Mouse (Mus musculus): ENCODE measurements at regions not wholly inside any gene's neighbourhood (a gene's known extent, or its start where the extent isn't known, plus 50 kb on each side); places are given as distances from the start of the nearest gene placed in this dataset.

DNA sequence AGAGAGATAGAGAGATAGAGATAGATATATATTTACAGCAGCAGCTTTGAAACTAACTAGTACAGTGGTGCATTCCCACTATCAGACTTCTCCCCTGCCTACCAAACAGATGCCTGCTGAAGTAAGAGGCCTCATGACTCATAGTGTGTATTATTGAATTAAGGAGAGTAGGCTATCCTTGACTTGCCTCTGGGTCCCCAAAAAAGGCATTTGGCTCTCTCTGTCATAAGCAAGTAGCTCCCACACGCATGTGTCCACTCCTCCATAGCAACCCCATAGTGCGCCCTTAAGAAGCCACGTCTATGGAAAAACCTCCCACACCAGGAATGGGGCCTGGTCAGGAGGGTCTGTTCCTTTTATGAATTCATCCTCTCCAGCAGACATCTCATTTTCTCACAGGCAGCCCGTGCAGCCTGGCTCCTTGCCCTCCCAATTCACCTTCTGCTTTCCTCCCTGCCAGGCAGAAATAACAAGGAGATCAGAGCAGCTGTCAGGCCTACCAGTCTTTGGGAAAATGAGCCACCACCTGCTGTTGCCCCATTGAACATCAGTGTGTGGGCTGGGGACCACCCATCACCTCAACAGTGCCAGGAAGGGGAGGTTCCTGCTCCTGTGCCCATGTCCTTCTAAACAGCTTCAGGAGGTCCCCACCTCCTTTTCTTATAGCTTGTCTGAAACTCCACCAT, 208.5 kb upstream of the Mocs1 start:
- 0 out of 2 replicates have a peak, but pooled peaks cover 2% of the 10 kb centered on the region for H3K4me1 ChIP-seq (replicated peaks)
- no peak overlapping the region for H3K9ac ChIP-seq
- H3K27ac ChIP-seq = no peak overlapping the region
- H3K4me2 ChIP-seq = no peak overlapping the region
- 71% methylated on average over 4 of the region's 4 CpGs for WGBS
- H3K9me3 ChIP-seq (replicated peaks) = no peaks in the 10 kb centered on the region
- H3K4me3 ChIP-seq = no peak overlapping the region
- H3K27me3 ChIP-seq = no peaks in the 10 kb centered on the region
- ATAC-seq (replicated peaks; ENCODE audit: insufficient number of reproducible peaks, insufficient read depth, low FRiP score, low read depth) = no peak
- H3K36me3 ChIP-seq = no peaks in the 10 kb centered on the region

GRCm38 (mm10) chr17:49223212-49223611, 204.9 kb upstream of the Mocs1 start:
- Histone ChIP-seq H3K4me1 (replicated peaks) (peaks cover 14% of the 10 kb centered on the region), H3K4me2 (no peak overlapping the region), H3K27ac (no peak overlapping the region), H3K9ac (no peak overlapping the region), H3K36me3 (no peaks in the 10 kb centered on the region), H3K27me3 (no peaks in the 10 kb centered on the region), H3K4me3 (no peak overlapping the region), H3K9me3 (replicated peaks) (no peaks in the 10 kb centered on the region)
- ATAC-seq (replicated peaks; ENCODE audit: insufficient number of reproducible peaks, insufficient read depth, low FRiP score, low read depth) = no peak
- WGBS = 73% methylated on average over 7 of the region's 7 CpGs

GRCm38 (mm10) chr17:49223651-49224050, 204.5 kb upstream of the Mocs1 start:
- no peaks in the 10 kb centered on the region for H3K9me3 ChIP-seq (replicated peaks)
- H3K36me3 ChIP-seq = no peaks in the 10 kb centered on the region
- peaks cover 14% of the 10 kb centered on the region for H3K4me1 ChIP-seq (replicated peaks)
- no peak overlapping the region for H3K4me3 ChIP-seq
- 55% methylated on average over 2 of the region's 2 CpGs for WGBS
- ATAC-seq (replicated peaks; ENCODE audit: insufficient number of reproducible peaks, insufficient read depth, low FRiP score, low read depth) = no peak
- H3K27me3 ChIP-seq = no peaks in the 10 kb centered on the region
- no peak overlapping the region for H3K9ac ChIP-seq
- no peak overlapping the region for H3K27ac ChIP-seq
- H3K4me2 ChIP-seq = no peak overlapping the region

- Histone ChIP-seq H3K4me1 (replicated peaks) (peaks cover 17% of the 10 kb centered on the region), H3K9ac (no peak overlapping the region), H3K27me3 (no peaks in the 10 kb centered on the region), H3K4me2 (0 out of 2 replicates have a peak overlapping the region, but pooled peaks have one; percentile 8), H3K4me3 (no peak overlapping the region), H3K36me3 (no peaks in the 10 kb centered on the region), H3K9me3 (replicated peaks) (no peaks in the 10 kb centered on the region), H3K27ac (peak overlapping the region; percentile 73)
- ATAC-seq (replicated peaks; ENCODE audit: insufficient number of reproducible peaks, insufficient read depth, low FRiP score, low read depth) = peak; percentile 70
- WGBS = 44% methylated on average over 9 of the region's 9 CpGs
Observed at GRCm38 (mm10) chr17:49225255-49226015, 202.7 kb upstream of the Mocs1 start.

- 41% methylated on average over 6 of the region's 6 CpGs for WGBS
- Histone ChIP-seq H3K9me3 (replicated peaks) (no peaks in the 10 kb centered on the region), H3K4me3 (no peak overlapping the region), H3K36me3 (no peaks in the 10 kb centered on the region), H3K4me1 (replicated peaks) (peaks cover 23% of the 10 kb centered on the region), H3K27me3 (no peaks in the 10 kb centered on the region), H3K4me2 (0 out of 2 replicates have a peak overlapping the region, but pooled peaks have one; percentile 8), H3K9ac (no peak overlapping the region), H3K27ac (peak overlapping the region; percentile 73)
- no peak for ATAC-seq (replicated peaks; ENCODE audit: insufficient number of reproducible peaks, insufficient read depth, low FRiP score, low read depth)
Observed at GRCm38 (mm10) chr17:49226016-49226400, 202.2 kb upstream of the Mocs1 start.

- WGBS = 58% methylated on average over 3 of the region's 3 CpGs
- no peak for ATAC-seq (replicated peaks; ENCODE audit: insufficient number of reproducible peaks, insufficient read depth, low FRiP score, low read depth)
- H3K27ac ChIP-seq = no peak overlapping the region
Observed at GRCm38 (mm10) chr17:49231287-49231686, 196.9 kb upstream of the Mocs1 start.

DNA sequence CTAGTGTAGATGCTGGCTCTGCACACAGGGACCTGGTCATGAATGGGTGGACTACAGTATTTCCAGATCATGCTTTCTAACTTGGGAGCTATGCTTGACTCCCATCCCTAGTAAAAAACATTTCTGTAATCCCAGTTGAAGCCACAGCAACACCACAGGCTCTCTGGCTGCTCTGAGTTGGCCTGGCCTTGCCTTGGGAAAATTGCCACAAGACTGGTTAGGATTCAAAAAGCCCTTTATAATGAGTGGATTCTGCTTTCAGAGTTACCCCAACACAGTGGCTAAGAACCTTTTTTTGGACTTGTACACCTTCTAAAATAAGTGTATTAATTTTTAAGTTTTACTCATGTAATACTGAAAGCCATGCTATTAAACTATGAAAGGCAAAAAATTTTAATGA, 188.1 kb upstream of the Mocs1 start:
- H3K4me2 ChIP-seq = no peak overlapping the region
- H3K27me3 ChIP-seq = 0 out of 2 replicates have a peak, but pooled peaks cover 3% of the 10 kb centered on the region
- H3K36me3 ChIP-seq = no peaks in the 10 kb centered on the region
- no peak overlapping the region for H3K27ac ChIP-seq
- peaks cover 18% of the 10 kb centered on the region for H3K4me1 ChIP-seq (replicated peaks)
- H3K9me3 ChIP-seq (replicated peaks) = no peaks in the 10 kb centered on the region
- H3K9ac ChIP-seq = no peak overlapping the region
- no peak for ATAC-seq (replicated peaks; ENCODE audit: insufficient number of reproducible peaks, insufficient read depth, low FRiP score, low read depth)
- no peak overlapping the region for H3K4me3 ChIP-seq

More at GRCm38 (mm10) chr17:49231287-49231686, 196.9 kb upstream of the Mocs1 start:
- Histone ChIP-seq H3K4me1 (replicated peaks) (peaks cover 18% of the 10 kb centered on the region), H3K9me3 (replicated peaks) (no peaks in the 10 kb centered on the region), H3K9ac (no peak overlapping the region), H3K4me3 (no peak overlapping the region), H3K36me3 (no peaks in the 10 kb centered on the region), H3K27me3 (no peaks in the 10 kb centered on the region), H3K4me2 (no peak overlapping the region)

DNA sequence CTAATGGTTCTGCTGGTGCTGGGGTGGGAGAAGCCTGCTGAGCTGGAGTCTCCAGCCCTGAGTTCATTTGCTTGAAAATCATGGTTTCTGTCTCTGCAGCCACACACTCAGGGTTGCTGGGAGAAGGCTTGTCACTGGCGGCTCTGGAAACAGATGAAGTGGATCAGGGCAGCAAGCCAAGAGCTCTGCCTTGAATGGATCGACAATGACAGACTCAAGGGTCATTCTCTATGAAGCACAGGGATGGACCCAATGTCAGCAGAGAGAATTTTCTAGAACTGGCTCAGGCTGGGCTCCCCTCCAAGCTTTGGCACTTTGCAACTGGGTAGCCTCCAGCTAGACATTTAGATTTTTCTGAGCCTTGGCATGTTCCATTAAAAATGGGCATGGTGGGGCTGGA, 184.7 kb upstream of the Mocs1 start:
- Histone ChIP-seq H3K9me3 (replicated peaks) (no peaks in the 10 kb centered on the region), H3K27me3 (0 out of 2 replicates have a peak, but pooled peaks cover 3% of the 10 kb centered on the region), H3K36me3 (no peaks in the 10 kb centered on the region), H3K4me2 (no peak overlapping the region), H3K9ac (no peak overlapping the region), H3K4me1 (replicated peaks) (peaks cover 18% of the 10 kb centered on the region), H3K4me3 (no peak overlapping the region), H3K27ac (peak overlapping the region; percentile 64)
- WGBS = 11% methylated on average over 2 of the region's 2 CpGs
- peak; percentile 85 for ATAC-seq (replicated peaks; ENCODE audit: insufficient number of reproducible peaks, insufficient read depth, low FRiP score, low read depth)

DNA sequence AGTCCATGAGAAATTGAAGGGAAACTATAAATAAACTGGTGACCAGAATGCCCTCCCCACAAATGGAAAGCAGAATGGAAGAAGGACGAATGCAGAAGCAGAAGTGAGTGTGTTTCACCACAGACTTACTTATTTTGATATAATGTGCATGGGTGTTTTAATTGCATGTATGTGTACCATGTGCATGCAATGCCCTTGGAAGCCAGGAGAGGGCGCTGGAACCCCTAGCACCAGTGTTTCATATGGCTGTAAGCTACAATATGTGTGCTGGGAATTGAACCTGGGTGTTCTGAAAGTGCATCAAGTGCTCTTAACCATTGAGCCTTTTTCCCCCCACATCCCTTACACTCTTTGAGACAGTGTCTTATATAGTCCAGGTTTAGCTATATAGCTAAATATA, 183.1 kb upstream of the Mocs1 start:
- H3K27ac ChIP-seq = no peak overlapping the region
- 54% methylated on average over 2 of the region's 2 CpGs for WGBS
- H3K4me3 ChIP-seq = no peak overlapping the region
- H3K9me3 ChIP-seq (replicated peaks) = no peaks in the 10 kb centered on the region
- no peak overlapping the region for H3K4me2 ChIP-seq
- H3K27me3 ChIP-seq = 0 out of 2 replicates have a peak, but pooled peaks cover 3% of the 10 kb centered on the region
- no peak overlapping the region for H3K9ac ChIP-seq
- ATAC-seq (replicated peaks; ENCODE audit: insufficient number of reproducible peaks, insufficient read depth, low FRiP score, low read depth) = no peak
- no peaks in the 10 kb centered on the region for H3K36me3 ChIP-seq
- H3K4me1 ChIP-seq (replicated peaks) = peaks cover 18% of the 10 kb centered on the region

- peaks cover 18% of the 10 kb centered on the region for H3K4me1 ChIP-seq (replicated peaks)
- no peak overlapping the region for H3K9ac ChIP-seq
- H3K4me3 ChIP-seq = no peak overlapping the region
- H3K4me2 ChIP-seq = no peak overlapping the region
- H3K27ac ChIP-seq = no peak overlapping the region
- no peak for ATAC-seq (replicated peaks; ENCODE audit: insufficient number of reproducible peaks, insufficient read depth, low FRiP score, low read depth)
- no peaks in the 10 kb centered on the region for H3K9me3 ChIP-seq (replicated peaks)
- no peaks in the 10 kb centered on the region for H3K36me3 ChIP-seq
- 70% methylated on average over 17 of the region's 17 CpGs for WGBS
- H3K27me3 ChIP-seq = peaks cover 6% of the 10 kb centered on the region; the same call in 1 of the 2 replicates
Observed at GRCm38 (mm10) chr17:49247215-49247614, 180.9 kb upstream of the Mocs1 start.

GRCm38 (mm10) chr17:49250726-49251537, 177.2 kb upstream of the Mocs1 start:
- H3K36me3 ChIP-seq = no peaks in the 10 kb centered on the region
- H3K9me3 ChIP-seq (replicated peaks) = no peaks in the 10 kb centered on the region
- H3K27ac ChIP-seq = no peak overlapping the region
- no peak overlapping the region for H3K9ac ChIP-seq
- no peak for ATAC-seq (replicated peaks; ENCODE audit: insufficient number of reproducible peaks, insufficient read depth, low FRiP score, low read depth)
- H3K4me1 ChIP-seq (replicated peaks) = no peaks in the 10 kb centered on the region
- H3K27me3 ChIP-seq = peaks cover 21% of the 10 kb centered on the region
- H3K4me3 ChIP-seq = no peak overlapping the region
- H3K4me2 ChIP-seq = no peak overlapping the region
- 55% methylated on average over 8 of the region's 8 CpGs for WGBS

Data from heart, embryonic 15.5 days (tissue).